Mouse (Mus musculus): ENCODE data around the gene BC005537. TPM values are rescaled to one million over a fixed set of nuclear protein-coding genes. Genes with fewer than 3 reads are reported as not detected.

Gene BC005537
- polyA plus RNA-seq, 1 experiment = 76.9 TPM

- Histone ChIP-seq H3K4me3 (replicated peaks; ENCODE audit: control insufficient read depth, low read depth, low read length) (no peak overlapping the region), H3K27ac (ENCODE audit: control insufficient read depth, insufficient read depth, low read depth, low read length, poor library complexity) (no peak overlapping the region), H3K4me1 (ENCODE audit: control insufficient read depth, insufficient read depth, low read length) (peaks cover 2% of the 10 kb centered on the region)
- 56% methylated on average over 7 of the region's 7 CpGs for WGBS
- TF ChIP-seq POLR2A (IDR thresholded peaks at IDR 0.05; ENCODE audit: borderline replicate concordance, control insufficient read depth, low read depth, low read length) (no peak), CTCF (IDR thresholded peaks at IDR 0.05; ENCODE audit: control insufficient read depth, insufficient read depth, low read length) (peak; percentile 55)
These were observed 61.1 kb downstream of the BC005537 start for GRCm38 (mm10) chr13:24862520-24862919.

Other genes with a start within 250 kb of the BC005537 start
- 22.5 and 41.4 TPM in 2 replicates for gene Ripor2, start 219.5 kb upstream of the BC005537 start, polyA plus RNA-seq (2011; ENCODE audit: insufficient read depth, insufficient read length, low replicate concordance, missing spikeins)
- not detected in 2 replicates for gene Armh2, start 60.4 kb upstream of the BC005537 start, polyA plus RNA-seq (2011; ENCODE audit: insufficient read depth, insufficient read length, low replicate concordance, missing spikeins)
- gene Gmnn, start 39.7 kb upstream of the BC005537 start, polyA plus RNA-seq (2011; ENCODE audit: insufficient read depth, insufficient read length, low replicate concordance, missing spikeins) = 91.4 and 105 TPM in 2 replicates
- 19.8 and 37.3 TPM in 2 replicates for gene Acot13, start 29.9 kb downstream of the BC005537 start, polyA plus RNA-seq (2011; ENCODE audit: insufficient read depth, insufficient read length, low replicate concordance, missing spikeins)
- gene Tdp2, start 30.0 kb downstream of the BC005537 start, polyA plus RNA-seq (2011; ENCODE audit: insufficient read depth, insufficient read length, low replicate concordance, missing spikeins) = 26.5 and 37.7 TPM in 2 replicates
- not detected in 2 replicates for gene D130043K22Rik, start 43.5 kb downstream of the BC005537 start, polyA plus RNA-seq (2011; ENCODE audit: insufficient read depth, insufficient read length, low replicate concordance, missing spikeins)
- gene Aldh5a1, start 136.0 kb downstream of the BC005537 start, polyA plus RNA-seq (2011; ENCODE audit: insufficient read depth, insufficient read length, low replicate concordance, missing spikeins) = 0.23 and 1.3 TPM in 2 replicates
- gene Gpld1, start 141.5 kb downstream of the BC005537 start, polyA plus RNA-seq (2011; ENCODE audit: insufficient read depth, insufficient read length, low replicate concordance, missing spikeins) = 0.27 TPM in 1 of 2 replicates, not detected in the other
- 4.9 and 23.9 TPM in 2 replicates for gene Mrs2, start 218.7 kb downstream of the BC005537 start, polyA plus RNA-seq (2011; ENCODE audit: insufficient read depth, insufficient read length, low replicate concordance, missing spikeins)